In the genomic region with DNA sequence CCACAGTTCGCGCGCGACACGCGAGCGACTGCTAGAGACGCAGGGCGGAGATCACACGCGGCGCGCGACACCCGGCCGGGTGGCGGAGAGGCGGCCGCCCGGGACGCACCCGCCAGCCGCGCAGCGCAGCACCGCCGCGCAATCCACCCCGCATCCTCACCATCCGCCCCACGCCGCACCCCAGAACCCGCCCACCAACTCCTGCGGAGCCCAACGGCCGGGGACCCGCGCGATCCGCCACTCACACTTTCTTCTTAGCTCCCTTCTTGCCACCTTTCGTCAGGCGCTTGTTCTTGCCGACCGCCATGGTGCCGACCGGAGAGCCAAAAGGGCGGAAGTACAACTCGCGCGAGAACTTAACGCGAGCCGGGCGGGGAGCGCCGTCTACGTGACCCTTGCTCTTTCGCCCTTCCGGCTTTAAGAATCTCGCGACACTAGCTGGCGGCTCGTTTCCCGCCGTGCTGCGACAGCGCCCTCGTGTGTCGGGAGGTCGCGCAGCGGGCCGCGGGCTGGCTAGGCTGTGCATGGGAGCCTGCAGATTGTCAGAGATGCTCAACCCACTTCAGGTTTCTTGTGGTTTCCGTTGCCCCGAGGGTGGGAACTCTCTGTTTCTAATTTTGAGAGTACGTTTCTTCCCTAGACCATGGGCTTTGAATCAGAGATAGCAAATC, we compare ENCODE assay signal across 1 mouse cellular context.
A peak's percentile ranks its signal among the peaks of the same experiment; 100 is the strongest.
TF ChIP-seq lines count a peak whose summit lies in the region.

A gene (minus strand): TSS at position 440 of the 671 bp plus-strand sequence.

TF ChIP-seq in MEL, 35 proteins besides CTCF, POLR2A, EP300 and RAD21 (continued from another document):
- TF ChIP-seq ELF1 (IDR thresholded peaks at IDR 0.05; ENCODE audit: low read depth, low read length) (peak; percentile 97), USF1 (IDR thresholded peaks at IDR 0.05; ENCODE audit: low read depth, low read length) (no peak), GABPA (IDR thresholded peaks at IDR 0.05; ENCODE audit: low read depth, low read length) (no peak; the same call in 1 of the 2 replicates), TCF12 (IDR thresholded peaks at IDR 0.05; ENCODE audit: low read depth, low read length) (peak; percentile 85), ZMIZ1 (IDR thresholded peaks at IDR 0.05; ENCODE audit: low read depth, low read length) (peak; percentile 82; the same call in 1 of the 2 replicates), TAL1 (IDR thresholded peaks at IDR 0.05; ENCODE audit: low read length) (no peak), RCOR1 (IDR thresholded peaks at IDR 0.05; ENCODE audit: low read depth, low read length) (peak; percentile 51; the same call in 1 of the 2 replicates), POLR2AphosphoS5 (IDR thresholded peaks at IDR 0.05; ENCODE audit: borderline replicate concordance, low read depth, low read length) (peak; percentile 46; the same call in 1 of the 2 replicates), ZNF384 (IDR thresholded peaks at IDR 0.05; ENCODE audit: low read depth, low read length) (no peak), ZKSCAN1 (IDR thresholded peaks at IDR 0.05; ENCODE audit: low read depth, low read length) (no peak), MAFK (IDR thresholded peaks at IDR 0.05; ENCODE audit: borderline replicate concordance, low read depth, low read length) (no peak), HCFC1 (IDR thresholded peaks at IDR 0.05; ENCODE audit: low read depth, low read length) (peak; percentile 96), CHD1 (IDR thresholded peaks at IDR 0.05; ENCODE audit: low read depth, low read length) (no peak)
